Mouse (Mus musculus): Measurements from ENCODE around the gene Nap1l1. TPM values are rescaled to one million over a fixed set of nuclear protein-coding genes. Genes with fewer than 3 reads are reported as not detected.
A peak's percentile ranks its signal among the peaks of the same experiment; 100 is the strongest.

Gene Nap1l1
- polyA plus RNA-seq, 1 experiment, result 130 TPM

DNA sequence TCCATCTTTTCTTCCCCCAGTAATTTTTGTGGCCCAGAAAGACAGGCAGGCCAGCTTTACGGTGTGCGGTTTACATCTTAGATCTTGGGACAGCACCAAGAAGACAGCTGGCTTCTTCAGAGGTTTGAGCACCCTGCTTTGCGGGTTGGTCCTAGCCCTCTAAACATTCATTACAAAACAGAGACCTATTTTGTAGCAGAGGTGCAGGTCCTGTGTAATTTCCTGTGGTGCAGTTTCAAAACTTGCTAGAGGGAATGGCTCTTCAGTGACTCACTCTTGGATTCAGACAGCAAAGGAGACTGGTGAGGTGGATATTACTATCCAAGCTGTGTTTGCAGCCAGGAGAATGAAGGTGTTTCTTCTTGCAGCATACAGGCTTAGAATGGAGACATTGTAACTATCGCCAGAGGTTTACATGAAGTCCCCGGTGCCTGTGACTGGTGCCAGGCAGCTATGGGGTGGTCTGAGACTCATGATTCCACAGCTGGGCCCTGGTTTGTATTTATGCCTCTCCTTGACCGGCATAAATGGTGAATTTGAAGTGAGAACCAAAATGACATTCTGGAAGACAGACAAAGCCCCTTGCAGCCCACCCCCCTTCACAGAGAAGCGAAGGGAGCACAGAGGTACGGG lies 43.9 kb downstream of the Nap1l1 start:
- H3K4me1 ChIP-seq (ENCODE audit: control insufficient read depth, insufficient read depth, insufficient read length, low read length), result peaks cover 9% of the 10 kb centered on the region
- H3K4me3 ChIP-seq (ENCODE audit: insufficient read depth, low read depth, low read length), result no peak overlapping the region
- H3K27ac ChIP-seq (replicated peaks; ENCODE audit: low read depth, low read length), result peak overlapping the region; percentile 51

DNA sequence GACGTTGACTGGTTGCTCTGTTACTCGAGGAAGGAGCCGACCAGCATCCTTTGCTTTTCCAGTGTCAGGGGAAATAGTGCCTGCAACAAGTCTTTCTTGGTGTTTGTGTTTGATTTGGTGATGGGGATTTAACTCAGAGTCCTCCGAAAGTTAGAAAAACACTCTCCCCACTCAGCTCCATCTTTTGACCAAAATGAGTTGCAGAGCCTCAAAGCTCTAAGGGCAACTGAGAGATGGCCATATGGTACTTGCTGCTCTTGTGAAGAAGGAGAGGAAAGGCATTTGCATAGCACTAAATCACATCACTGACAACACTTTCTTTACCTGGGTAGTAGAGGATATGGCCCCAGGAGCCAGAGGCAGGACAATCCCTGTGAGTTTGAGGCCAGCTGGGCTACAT lies 45.3 kb downstream of the Nap1l1 start:
- no peak overlapping the region for H3K4me3 ChIP-seq (ENCODE audit: insufficient read depth, low read depth, low read length)
- H3K27ac ChIP-seq (replicated peaks; ENCODE audit: low read depth, low read length), result no peak overlapping the region
- H3K4me1 ChIP-seq (ENCODE audit: control insufficient read depth, insufficient read depth, insufficient read length, low read length), result peaks cover 9% of the 10 kb centered on the region

- no peak overlapping the region for H3K4me3 ChIP-seq (ENCODE audit: insufficient read depth, low read depth, low read length)
- peaks cover 9% of the 10 kb centered on the region for H3K4me1 ChIP-seq (ENCODE audit: control insufficient read depth, insufficient read depth, insufficient read length, low read length)
- no peak overlapping the region for H3K27ac ChIP-seq (replicated peaks; ENCODE audit: low read depth, low read length)
These were observed 46.8 kb downstream of the Nap1l1 start for GRCm38 (mm10) chr10:111519620-111520370.

DNA sequence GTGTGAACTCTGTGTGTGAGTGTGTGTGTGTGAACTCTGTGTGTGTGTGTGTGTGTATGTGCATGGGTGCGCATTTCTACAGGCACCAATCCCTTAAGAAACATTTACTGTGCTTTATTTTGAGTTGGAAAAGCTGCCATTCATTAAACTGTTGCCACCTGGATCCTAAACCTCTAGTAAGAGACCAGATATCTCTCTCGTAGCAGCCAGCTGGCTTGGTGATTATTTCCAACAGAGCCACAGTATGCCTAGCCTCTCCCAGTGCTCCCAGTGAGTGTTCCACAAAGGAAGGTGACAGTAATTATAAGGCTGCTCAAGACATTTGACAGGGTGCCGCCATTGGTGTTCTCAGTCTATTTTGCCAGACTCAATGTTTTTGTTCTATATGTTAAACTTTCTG lies 47.6 kb downstream of the Nap1l1 start:
- Histone ChIP-seq H3K4me3 (ENCODE audit: insufficient read depth, low read depth, low read length) (no peak overlapping the region), H3K4me1 (ENCODE audit: control insufficient read depth, insufficient read depth, insufficient read length, low read length) (peaks cover 7% of the 10 kb centered on the region), H3K27ac (replicated peaks; ENCODE audit: low read depth, low read length) (no peak overlapping the region)

GRCm38 (mm10) chr10:111521636-111522035 lies 48.6 kb downstream of the Nap1l1 start:
- H3K4me3 ChIP-seq (ENCODE audit: insufficient read depth, low read depth, low read length), result no peak overlapping the region
- no peak overlapping the region for H3K27ac ChIP-seq (replicated peaks; ENCODE audit: low read depth, low read length)
- H3K4me1 ChIP-seq (ENCODE audit: control insufficient read depth, insufficient read depth, insufficient read length, low read length), result peaks cover 5% of the 10 kb centered on the region; the same call in 1 of the 2 replicates

- H3K4me3 ChIP-seq (ENCODE audit: insufficient read depth, low read depth, low read length), result no peak overlapping the region
- no peak overlapping the region for H3K27ac ChIP-seq (replicated peaks; ENCODE audit: low read depth, low read length)
- no peaks in the 10 kb centered on the region for H3K4me1 ChIP-seq (ENCODE audit: control insufficient read depth, insufficient read depth, insufficient read length, low read length)
These were observed 49.2 kb downstream of the Nap1l1 start for GRCm38 (mm10) chr10:111522230-111522629.

DNA sequence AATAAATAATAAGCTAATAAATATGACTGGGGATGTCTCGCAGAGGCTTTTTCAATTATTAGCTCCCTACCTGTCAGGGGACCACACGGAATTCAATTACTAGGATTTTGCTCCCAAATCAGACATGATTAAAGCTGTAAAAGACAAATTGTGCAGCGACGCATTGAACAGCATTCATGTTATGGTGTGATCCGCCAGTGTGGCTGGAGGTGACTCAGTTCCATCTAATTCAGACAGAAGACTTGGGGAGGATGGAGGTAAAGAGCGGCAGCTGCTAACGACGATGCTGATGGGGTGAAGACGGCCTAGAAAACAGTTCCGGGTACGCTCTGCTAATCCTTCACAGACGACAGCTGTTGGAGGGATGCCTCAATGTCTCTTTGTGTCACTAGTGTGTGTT lies 50.9 kb downstream of the Nap1l1 start:
- Histone ChIP-seq H3K4me3 (ENCODE audit: insufficient read depth, low read depth, low read length) (no peak overlapping the region), H3K27ac (replicated peaks; ENCODE audit: low read depth, low read length) (no peak overlapping the region), H3K4me1 (ENCODE audit: control insufficient read depth, insufficient read depth, insufficient read length, low read length) (no peaks in the 10 kb centered on the region)

GRCm38 (mm10) chr10:111527057-111527456 lies 54.0 kb downstream of the Nap1l1 start:
- Histone ChIP-seq H3K4me1 (ENCODE audit: control insufficient read depth, insufficient read depth, insufficient read length, low read length) (peaks cover 2% of the 10 kb centered on the region; the same call in 1 of the 2 replicates), H3K27ac (replicated peaks; ENCODE audit: low read depth, low read length) (no peak overlapping the region), H3K4me3 (ENCODE audit: insufficient read depth, low read depth, low read length) (no peak overlapping the region)

DNA sequence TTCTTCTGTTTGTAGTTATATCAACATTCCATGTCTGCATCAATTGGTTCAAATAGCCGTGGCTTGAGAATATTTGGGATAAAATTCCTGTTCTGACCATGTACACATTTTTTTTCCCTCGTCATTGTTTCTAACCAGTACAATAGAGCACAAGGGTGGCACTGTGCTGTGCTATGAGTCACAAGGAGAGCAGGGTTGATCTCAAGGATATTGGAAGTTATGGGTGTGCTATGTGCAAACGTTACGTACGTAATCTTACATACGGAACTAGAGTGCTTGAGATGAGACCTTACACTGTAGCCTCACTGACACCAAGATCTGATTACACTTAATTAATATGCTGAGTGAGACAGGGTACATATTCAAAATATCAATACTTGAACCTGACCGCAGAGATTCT lies 54.6 kb downstream of the Nap1l1 start:
- Histone ChIP-seq H3K27ac (replicated peaks; ENCODE audit: low read depth, low read length) (no peak overlapping the region), H3K4me3 (ENCODE audit: insufficient read depth, low read depth, low read length) (no peak overlapping the region), H3K4me1 (ENCODE audit: control insufficient read depth, insufficient read depth, insufficient read length, low read length) (peaks cover 4% of the 10 kb centered on the region; the same call in 1 of the 2 replicates)

DNA sequence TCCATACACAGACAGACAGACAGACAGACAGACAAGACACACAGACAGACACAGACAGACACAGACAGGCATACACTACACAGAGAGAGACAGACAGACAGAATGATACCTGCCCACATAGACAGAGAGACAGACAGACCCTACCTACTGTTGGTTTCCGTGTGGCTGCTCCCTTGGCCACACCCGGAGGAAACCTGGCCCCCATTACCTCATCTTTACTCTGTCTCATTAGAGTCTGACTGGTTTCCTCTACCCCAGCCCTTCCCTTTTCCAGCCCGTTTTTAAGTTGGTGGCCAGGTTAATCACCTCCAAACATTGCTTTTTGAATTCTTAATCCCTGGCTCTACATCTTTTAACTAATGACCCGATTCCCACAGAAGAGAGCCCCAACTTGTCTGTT lies 55.3 kb downstream of the Nap1l1 start:
- Histone ChIP-seq H3K27ac (replicated peaks; ENCODE audit: low read depth, low read length) (no peak overlapping the region), H3K4me1 (ENCODE audit: control insufficient read depth, insufficient read depth, insufficient read length, low read length) (peaks cover 4% of the 10 kb centered on the region; the same call in 1 of the 2 replicates), H3K4me3 (ENCODE audit: insufficient read depth, low read depth, low read length) (no peak overlapping the region)

- no peak overlapping the region for H3K4me3 ChIP-seq (ENCODE audit: insufficient read depth, low read depth, low read length)
- H3K4me1 ChIP-seq (ENCODE audit: control insufficient read depth, insufficient read depth, insufficient read length, low read length), result peaks cover 4% of the 10 kb centered on the region; the same call in 1 of the 2 replicates
- H3K27ac ChIP-seq (replicated peaks; ENCODE audit: low read depth, low read length), result no peak overlapping the region
These were observed 57.4 kb downstream of the Nap1l1 start for GRCm38 (mm10) chr10:111530398-111530797.

DNA sequence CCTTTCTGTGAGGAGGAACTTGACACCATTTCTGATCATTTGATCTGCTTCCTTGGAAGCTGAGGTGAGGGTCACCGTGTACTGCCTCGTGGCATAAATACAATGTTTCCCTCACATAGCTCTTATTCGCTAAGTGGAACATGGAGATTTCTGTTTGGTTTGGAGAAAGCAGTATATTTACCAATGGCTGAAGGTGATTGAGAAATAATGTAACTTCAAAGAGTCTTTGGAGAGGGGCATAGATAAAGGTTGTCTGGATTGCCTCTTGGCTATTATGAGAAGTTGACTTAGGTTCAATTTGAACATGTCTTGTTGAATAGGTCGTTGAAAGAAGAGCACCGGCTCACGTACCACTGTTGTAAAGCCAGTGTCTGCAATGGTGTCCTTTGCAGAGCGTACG lies 61.7 kb downstream of the Nap1l1 start:
- H3K4me3 ChIP-seq (ENCODE audit: insufficient read depth, low read depth, low read length), result no peak overlapping the region
- H3K4me1 ChIP-seq (ENCODE audit: control insufficient read depth, insufficient read depth, insufficient read length, low read length), result peaks cover 9% of the 10 kb centered on the region

DNA sequence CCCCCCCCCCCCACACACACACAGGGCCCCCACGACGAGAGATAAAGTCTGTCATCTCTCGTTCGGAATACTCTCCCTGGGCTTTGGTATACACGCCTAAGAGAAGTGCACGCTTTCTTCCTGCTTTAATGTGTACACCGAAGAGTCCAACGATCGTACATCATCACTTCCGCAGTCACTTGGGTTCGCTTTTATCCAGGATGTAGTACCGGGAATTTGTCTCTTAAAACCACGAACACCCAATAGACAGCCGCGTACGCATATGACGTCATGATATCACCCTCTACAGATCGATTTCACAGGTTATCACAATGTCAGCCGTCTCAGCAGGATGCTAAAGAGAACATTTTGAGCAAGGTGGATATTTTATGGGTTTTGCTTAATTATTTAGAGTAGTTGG lies 64.4 kb downstream of the Nap1l1 start:
- Histone ChIP-seq H3K4me3 (ENCODE audit: insufficient read depth, low read depth, low read length) (no peak overlapping the region), H3K4me1 (ENCODE audit: control insufficient read depth, insufficient read depth, insufficient read length, low read length) (peaks cover 7% of the 10 kb centered on the region), H3K27ac (replicated peaks; ENCODE audit: low read depth, low read length) (no peak overlapping the region)

More for the DNA sequence above, 61.7 kb downstream of the Nap1l1 start:
- H3K27ac ChIP-seq (replicated peaks; ENCODE audit: low read depth, low read length), result no peak overlapping the region

DNA sequence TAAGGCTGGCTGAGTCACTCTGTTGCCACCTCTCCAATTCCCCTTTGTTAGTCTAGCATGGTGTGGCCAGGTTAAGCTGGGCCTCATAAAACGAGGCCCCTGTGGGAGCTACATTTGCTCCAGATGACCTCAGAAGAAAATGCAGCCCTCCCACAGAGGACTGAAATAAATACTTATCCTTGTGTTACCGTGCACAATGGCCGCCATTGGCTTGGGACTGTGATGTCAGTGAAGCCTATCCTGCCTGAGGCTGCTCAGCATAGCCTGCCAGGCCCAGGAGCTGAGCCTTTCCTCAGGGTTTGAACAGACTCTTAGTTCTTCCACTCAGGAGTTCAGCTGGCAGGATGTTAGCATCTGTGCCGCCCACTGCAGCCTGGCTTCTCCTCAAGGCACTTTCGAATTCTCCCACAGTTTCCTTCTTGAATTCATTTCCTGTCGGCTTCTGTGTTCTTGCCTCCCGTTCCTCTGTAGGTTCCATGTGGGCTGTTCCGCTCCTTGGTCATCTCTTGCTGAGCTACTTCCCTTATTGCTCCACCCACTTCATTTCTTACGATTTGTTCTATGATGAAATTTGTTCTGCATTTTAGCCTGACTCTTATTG lies 66.8 kb downstream of the Nap1l1 start:
- Histone ChIP-seq H3K27ac (replicated peaks; ENCODE audit: low read depth, low read length) (peak overlapping the region; percentile 67), H3K4me3 (ENCODE audit: insufficient read depth, low read depth, low read length) (no peak overlapping the region), H3K4me1 (ENCODE audit: control insufficient read depth, insufficient read depth, insufficient read length, low read length) (peaks cover 19% of the 10 kb centered on the region)

DNA sequence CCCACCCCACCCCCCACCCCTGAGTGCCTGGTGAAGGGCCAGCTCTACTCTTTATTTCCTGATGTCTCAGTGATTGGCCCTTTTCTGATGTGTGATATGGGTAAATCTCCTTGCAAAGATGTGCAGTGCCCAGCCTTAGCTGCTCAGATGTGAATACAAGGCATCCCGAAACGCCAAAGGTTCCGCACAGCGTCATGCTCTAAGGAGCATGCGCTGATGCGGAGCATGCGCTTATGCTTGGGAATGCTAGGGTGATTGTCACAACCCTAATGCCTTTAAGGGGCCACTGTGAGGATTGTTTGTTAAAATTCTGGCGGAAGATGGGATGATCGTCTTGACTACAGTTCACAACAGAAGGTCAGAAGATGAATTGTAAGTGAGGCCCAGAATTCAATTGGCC lies 67.7 kb downstream of the Nap1l1 start:
- no peak overlapping the region for H3K4me3 ChIP-seq (ENCODE audit: insufficient read depth, low read depth, low read length)
- H3K27ac ChIP-seq (replicated peaks; ENCODE audit: low read depth, low read length), result no peak overlapping the region
- peaks cover 19% of the 10 kb centered on the region for H3K4me1 ChIP-seq (ENCODE audit: control insufficient read depth, insufficient read depth, insufficient read length, low read length)
